8 mouse cellular contexts compared by ENCODE assay signal in genomic region chr11:97695712-97696401, GRCm38 (mm10). TPM values are rescaled to one million over a fixed set of nuclear protein-coding genes. Genes with fewer than 3 reads are reported as not detected.
DNase-seq lines count a peak whose midpoint lies in the region; ATAC-seq and TF ChIP-seq lines count a peak whose summit lies in the region.

No protein-coding gene starts in this region.

- no peaks in the 10 kb centered on the region for H3K9me3 ChIP-seq in heart, embryonic 10.5 days
- no peaks in the 10 kb centered on the region for H3K9me3 ChIP-seq in intestine, postnatal 0 days (ENCODE audit: control insufficient read depth)
- H3K9me3 ChIP-seq in stomach, embryonic 16.5 days (replicated peaks; ENCODE audit: control insufficient read depth, low read length) = no peaks in the 10 kb centered on the region

- no peak for ATAC-seq in intestine, postnatal 0 days
- ATAC-seq in stomach, embryonic 16.5 days (ENCODE audit: insufficient read depth, low FRiP score) = no peak

- H3K4me1 ChIP-seq in heart, embryonic 10.5 days = peaks cover 49% of the 10 kb centered on the region
- peaks cover 18% of the 10 kb centered on the region; the same call in 1 of the 2 replicates for H3K4me1 ChIP-seq in intestine, postnatal 0 days (replicated peaks; ENCODE audit: control insufficient read depth, insufficient read depth, low read length)
- H3K4me1 ChIP-seq in stomach, embryonic 16.5 days (ENCODE audit: control insufficient read depth, insufficient read depth, low read length) = peaks cover 41% of the 10 kb centered on the region

- DNase-seq in heart, embryonic 10.5 days (ENCODE audit: low spot score) = no peak
- DNase-seq in heart, adult 18-20 months = no peak
- DNase-seq in right cerebral cortex, postnatal 10 days (ENCODE audit: low spot score in 2 of 2) = peak; percentile 75 to 79
- no peak for DNase-seq in right cerebral cortex, postnatal 4 days
- no peak for DNase-seq in urinary bladder, adult 2 months (ENCODE audit: low spot score)
- no peak for DNase-seq in adrenal gland, postnatal 36 days

- 52% methylated on average over 9 of the region's 9 CpGs for WGBS in heart, embryonic 10.5 days
- WGBS in intestine, postnatal 0 days = 34% methylated on average over 8 of the region's 9 CpGs
- WGBS in stomach, embryonic 16.5 days = 39% methylated on average over 9 of the region's 9 CpGs

- no peak overlapping the region; the same call in 1 of the 2 replicates for H3K27ac ChIP-seq in heart, embryonic 10.5 days
- peak overlapping the region; percentile 41 for H3K27ac ChIP-seq in intestine, postnatal 0 days (ENCODE audit: low read depth, low read length)
- H3K27ac ChIP-seq in stomach, embryonic 16.5 days (ENCODE audit: low read length) = peak overlapping the region; percentile 79

- 0 out of 2 replicates have a peak overlapping the region, but pooled peaks have one; percentile 3 for H3K4me3 ChIP-seq in heart, embryonic 10.5 days
- no peak overlapping the region for H3K4me3 ChIP-seq in intestine, postnatal 0 days (ENCODE audit: low read depth, low read length)
- H3K4me3 ChIP-seq in stomach, embryonic 16.5 days (replicated peaks; ENCODE audit: low read length) = no peak overlapping the region

- TF ChIP-seq CTCF in intestine, postnatal 0 days (IDR thresholded peaks at IDR 0.05; ENCODE audit: low read depth) = no peak

- no peak overlapping the region for H3K9ac ChIP-seq in intestine, postnatal 0 days (ENCODE audit: low read depth, low read length)
- H3K9ac ChIP-seq in stomach, embryonic 16.5 days (ENCODE audit: low read length) = peak overlapping the region; percentile 20; the same call in 1 of the 2 replicates

- H3K27me3 ChIP-seq in heart, embryonic 10.5 days (ENCODE audit: insufficient read depth, poor library complexity, severe bottlenecking) = no peaks in the 10 kb centered on the region
- no peaks in the 10 kb centered on the region for H3K27me3 ChIP-seq in intestine, postnatal 0 days (replicated peaks; ENCODE audit: control insufficient read depth, insufficient read depth, low read length)
- no peaks in the 10 kb centered on the region for H3K27me3 ChIP-seq in stomach, embryonic 16.5 days (ENCODE audit: control insufficient read depth, insufficient read depth, low read length)

- peak overlapping the region; percentile 44 for H3K4me2 ChIP-seq in intestine, postnatal 0 days (replicated peaks; ENCODE audit: low read depth)
- peak overlapping the region; percentile 31 for H3K4me2 ChIP-seq in stomach, embryonic 16.5 days (ENCODE audit: low read depth, low read length)

- H3K36me3 ChIP-seq in heart, embryonic 10.5 days = peaks cover 34% of the 10 kb centered on the region
- peaks cover 29% of the 10 kb centered on the region for H3K36me3 ChIP-seq in intestine, postnatal 0 days (ENCODE audit: control insufficient read depth, insufficient read depth)
- H3K36me3 ChIP-seq in stomach, embryonic 16.5 days (ENCODE audit: control insufficient read depth, insufficient read depth, low read length) = 0 out of 2 replicates have a peak, but pooled peaks cover 16% of the 10 kb centered on the region

RNA-seq across cellular contexts. Expression of gene Pcgf2, which starts 4.4 kb away (rescaled TPM):
- 9.7 and 13.5 TPM in 2 replicates for polyA plus RNA-seq in heart, embryonic 10.5 days (2016; fragmentation: Nextera tagmentation; extraction: Ambion mirVana)
- 1 to 10 TPM; 4.8 to 4.9 TPM for total RNA-seq in heart, adult 18-20 months (2021)
- 7.9 and 8.9 TPM in 2 replicates for polyA plus RNA-seq in intestine, postnatal 0 days (2015; fragmentation: Nextera tagmentation; extraction: Ambion mirVana)
- 8.9 and 9.4 TPM in 2 replicates for polyA plus RNA-seq in stomach, embryonic 16.5 days (2015; fragmentation: Nextera tagmentation; extraction: Ambion mirVana)
- 41.1 and 46.4 TPM in 2 replicates for polyA plus RNA-seq in urinary bladder, adult 2 months (2012; rRNA removed)
- total RNA-seq in adrenal gland, postnatal 36 days (2021) = 10 to 100 TPM; 25.7 to 28.5 TPM

RNA-seq across cellular contexts. Expression of gene Psmb3, which starts 7.3 kb away (rescaled TPM):
- polyA plus RNA-seq in heart, embryonic 10.5 days (2016; fragmentation: Nextera tagmentation; extraction: Ambion mirVana) = 517 and 557 TPM in 2 replicates
- 100 to 1,000 TPM; 135 to 150 TPM for total RNA-seq in heart, adult 18-20 months (2021)
- 391 and 439 TPM in 2 replicates for polyA plus RNA-seq in intestine, postnatal 0 days (2015; fragmentation: Nextera tagmentation; extraction: Ambion mirVana)
- 363 and 373 TPM in 2 replicates for polyA plus RNA-seq in stomach, embryonic 16.5 days (2015; fragmentation: Nextera tagmentation; extraction: Ambion mirVana)
- polyA plus RNA-seq in urinary bladder, adult 2 months (2012; rRNA removed) = 264 and 322 TPM in 2 replicates
- total RNA-seq in adrenal gland, postnatal 36 days (2021) = 100 to 1,000 TPM; 227 to 235 TPM

RNA-seq across cellular contexts. Expression of gene Cisd3, which starts 10.2 kb away (rescaled TPM):
- 49.8 and 52.8 TPM in 2 replicates for polyA plus RNA-seq in heart, embryonic 10.5 days (2016; fragmentation: Nextera tagmentation; extraction: Ambion mirVana)
- 100 to 1,000 TPM; 134 to 145 TPM for total RNA-seq in heart, adult 18-20 months (2021)
- 122 and 123 TPM in 2 replicates for polyA plus RNA-seq in intestine, postnatal 0 days (2015; fragmentation: Nextera tagmentation; extraction: Ambion mirVana)
- 34.2 and 35.1 TPM in 2 replicates for polyA plus RNA-seq in stomach, embryonic 16.5 days (2015; fragmentation: Nextera tagmentation; extraction: Ambion mirVana)
- 55.7 and 56.2 TPM in 2 replicates for polyA plus RNA-seq in urinary bladder, adult 2 months (2012; rRNA removed)
- 100 to 1,000 TPM; 187 to 222 TPM for total RNA-seq in adrenal gland, postnatal 36 days (2021)

RNA-seq across cellular contexts. Expression of gene Mllt6, which starts 32.6 kb away (rescaled TPM):
- polyA plus RNA-seq in heart, embryonic 10.5 days (2016; fragmentation: Nextera tagmentation; extraction: Ambion mirVana) = 1.7 and 2.2 TPM in 2 replicates
- total RNA-seq in heart, adult 18-20 months (2021) = 10 to 100 TPM; 59.5 to 60.0 TPM
- polyA plus RNA-seq in intestine, postnatal 0 days (2015; fragmentation: Nextera tagmentation; extraction: Ambion mirVana) = 1.4 and 1.6 TPM in 2 replicates
- polyA plus RNA-seq in stomach, embryonic 16.5 days (2015; fragmentation: Nextera tagmentation; extraction: Ambion mirVana) = 1.9 and 2.5 TPM in 2 replicates
- polyA plus RNA-seq in urinary bladder, adult 2 months (2012; rRNA removed) = 30.2 and 37.2 TPM in 2 replicates
- total RNA-seq in adrenal gland, postnatal 36 days (2021) = 10 to 100 TPM; 38.6 to 41.5 TPM

RNA-seq across cellular contexts. Expression of gene Pip4k2b, which starts 48.6 kb away (rescaled TPM):
- 0.96 and 1.3 TPM in 2 replicates for polyA plus RNA-seq in heart, embryonic 10.5 days (2016; fragmentation: Nextera tagmentation; extraction: Ambion mirVana)
- 10 to 100 TPM; 23.7 to 24.1 TPM for total RNA-seq in heart, adult 18-20 months (2021)
- polyA plus RNA-seq in intestine, postnatal 0 days (2015; fragmentation: Nextera tagmentation; extraction: Ambion mirVana) = 0.43 and 0.63 TPM in 2 replicates
- 1.2 and 1.4 TPM in 2 replicates for polyA plus RNA-seq in stomach, embryonic 16.5 days (2015; fragmentation: Nextera tagmentation; extraction: Ambion mirVana)
- 17.2 and 19.1 TPM in 2 replicates for polyA plus RNA-seq in urinary bladder, adult 2 months (2012; rRNA removed)
- total RNA-seq in adrenal gland, postnatal 36 days (2021) = 10 to 100 TPM; 27.5 to 29.6 TPM

Comparison
In these comparisons a context has a peak if more than half of its experiments do, and no peak if none do; other contexts are left out.
1. DNase-seq: peak in right cerebral cortex, postnatal 10 days (2 of 2); none in heart, embryonic 10.5 days (single experiment), heart, adult 18-20 months (0 of 2), right cerebral cortex, postnatal 4 days (single experiment), urinary bladder, adult 2 months (single experiment) and adrenal gland, postnatal 36 days (0 of 2).